Mouse (Mus musculus) kidney, embryonic 16.5 days (tissue): ENCODE data around the gene Fibcd1. TPM values are rescaled to one million over a fixed set of nuclear protein-coding genes. Genes with fewer than 3 reads are reported as not detected.
A peak's percentile ranks its signal among the peaks of the same experiment; 100 is the strongest.

Source experiments
- ATAC-seq: fragments of 200-750 bp; cut with Nextera tagmentation; 2 replicates; pipeline ENCODE4 v1.8.0; 2017; ENCODE audit warnings: moderate TSS enrichment; ENCODE audit not compliant: low FRiP score, low TSS enrichment
- H3K27ac ChIP-seq: fragments of 300-500 bp; sonication (generic); 2 replicates; pipeline ENCODE4 v1.5.1; 2014; ENCODE audit warnings: low read length
- H3K27me3 ChIP-seq: fragments of 300-500 bp; sonication (generic); 2 replicates; pipeline ENCODE4 v1.6.1; 2014; ENCODE audit warnings: low read length, control low read depth, mixed read lengths; ENCODE audit not compliant: insufficient read depth
- H3K36me3 ChIP-seq: fragments of 300-500 bp; sonication (generic); 2 replicates; pipeline ENCODE4 v1.6.1; 2014; ENCODE audit warnings: low read length, control low read depth, mixed read lengths; ENCODE audit not compliant: insufficient read depth
- H3K4me1 ChIP-seq: fragments of 300-500 bp; sonication (generic); 2 replicates; pipeline ENCODE4 v1.6.1; 2014; ENCODE audit warnings: low read length, control low read depth, mixed read lengths; ENCODE audit not compliant: insufficient read depth
- H3K4me2 ChIP-seq: fragments of 300-500 bp; sonication (generic); replicated peaks from 2 replicates; pipeline ENCODE4 v1.6.1; 2014; ENCODE audit warnings: low read depth, low read length
- H3K4me3 ChIP-seq: fragments of 300-500 bp; sonication (generic); 2 replicates; pipeline ENCODE4 v1.5.1; 2014; ENCODE audit warnings: mild to moderate bottlenecking, low read length
- H3K9ac ChIP-seq: fragments of 300-500 bp; sonication (generic); replicated peaks from 2 replicates; pipeline ENCODE4 v1.6.1; 2014; ENCODE audit warnings: low read length
- H3K9me3 ChIP-seq: fragments of 300-500 bp; sonication (generic); 2 replicates; pipeline ENCODE4 v1.6.1; 2016; ENCODE audit warnings: low read length, control low read depth
- WGBS: fragments of 180-500 bp; shearing (Covaris S2); extraction: QIAGEN DNeasy Blood & Tissue Kit; methylation state at CpG from one replicate; pipeline ENCODE4 v1.1.7; 2014; 5-methylcytosine and 5-hydroxymethylcytosine counted together
- polyA plus RNA-seq: library from polyadenylated mRNA; unstranded; fragments of >200 nt; fragmentation: Nextera tagmentation; extraction: Ambion mirVana; gene quantifications from 2 replicates; pipeline ENCODE4 v1.2.1, GENCODE M21; 2015

The Fibcd1 gene
- polyA plus RNA-seq, result 1.4 and 1.5 TPM in 2 replicates

DNA sequence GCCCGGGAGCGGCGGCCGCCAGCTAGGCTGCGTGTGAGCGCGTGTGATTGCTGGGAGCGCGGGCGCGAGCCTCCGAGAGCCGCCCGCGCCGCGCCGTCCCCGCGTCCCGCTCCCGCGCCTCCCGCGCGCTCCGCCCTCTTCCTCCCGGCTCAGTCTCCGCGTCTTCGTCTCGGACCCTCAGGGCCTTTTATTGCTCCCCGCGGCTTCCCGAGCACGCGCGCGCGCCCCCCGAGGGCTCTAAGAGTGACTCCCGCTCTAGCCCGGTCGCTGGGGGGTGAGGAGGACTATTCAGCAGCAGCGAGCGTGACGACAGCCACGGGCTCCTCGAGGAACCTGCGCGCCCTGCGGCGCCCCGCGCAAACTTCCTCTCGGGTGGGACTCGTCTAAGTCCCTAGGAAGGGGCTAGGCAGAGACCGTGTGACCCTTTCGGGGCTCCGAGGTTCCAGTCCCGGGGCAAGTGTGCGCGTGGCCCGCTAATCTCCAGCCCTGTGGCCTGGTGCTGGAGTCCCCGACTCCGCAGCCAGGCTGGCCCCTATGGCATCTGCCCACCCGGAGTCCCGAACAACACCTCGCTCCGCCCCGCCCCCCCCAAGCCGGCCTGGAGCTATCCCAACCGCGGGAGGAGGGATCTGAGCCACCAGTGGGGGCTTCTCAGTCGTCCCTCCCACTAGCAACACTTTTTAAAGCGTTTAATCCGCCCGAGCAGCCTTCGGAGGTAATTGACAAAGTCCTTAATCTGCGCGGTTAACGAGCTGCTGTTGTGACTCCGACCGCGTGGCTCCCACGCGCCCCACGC is at the start of gene Fibcd1:
TSS of gene Fibcd1 (minus strand) at position 110 of the 796 bp plus-strand sequence.
- Histone ChIP-seq H3K27ac (no peak within 1 kb of the TSS), H3K36me3 (no peaks in the 10 kb centered on the region), H3K4me3 (peak within 1 kb of the TSS; percentile 62), H3K9ac (peak within 1 kb of the TSS; percentile 66), H3K4me2 (peak within 1 kb of the TSS; percentile 98), H3K27me3 (peaks cover 44% of the 10 kb centered on the region), H3K9me3 (no peaks in the 10 kb centered on the region), H3K4me1 (peaks cover 20% of the 10 kb centered on the region)
- WGBS, result 1% methylated on average over 71 of the region's 88 CpGs
- ATAC-seq, result peak; percentile 10; the same call in 1 of the 2 replicates

DNA sequence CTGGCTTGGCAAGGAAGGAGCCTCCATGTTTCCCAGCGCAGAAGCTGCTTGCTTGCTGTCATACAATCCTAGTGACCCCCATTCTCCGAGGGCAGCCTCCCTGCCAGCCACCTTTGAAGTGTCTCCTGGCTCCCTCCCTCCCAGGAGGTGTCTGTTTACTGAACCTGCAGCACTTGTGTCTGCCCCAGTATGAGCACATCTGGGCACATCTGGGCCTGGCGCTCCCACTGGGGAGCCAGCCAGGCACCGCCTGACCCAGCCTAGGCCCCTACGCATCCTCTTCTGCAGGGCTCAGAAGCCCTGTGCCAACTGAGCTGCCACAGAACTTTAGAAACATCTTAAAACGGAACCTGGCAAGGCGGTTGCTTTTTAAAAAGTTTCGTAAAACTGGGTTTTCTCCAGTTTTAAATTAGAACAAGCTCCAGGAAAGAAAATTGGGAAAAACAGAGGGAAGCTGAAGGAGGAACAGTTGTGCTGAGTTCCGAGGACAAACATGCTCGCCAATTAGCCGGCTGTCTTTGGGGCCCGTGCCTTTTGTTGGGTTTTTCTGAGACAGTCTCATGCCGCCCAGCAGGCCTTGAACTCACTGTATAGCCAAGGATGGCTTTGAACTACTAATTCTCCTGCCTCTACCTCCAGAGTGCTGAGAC is 48.5 kb upstream of the Fibcd1 start:
- Histone ChIP-seq H3K36me3 (no peaks in the 10 kb centered on the region), H3K4me3 (no peak overlapping the region), H3K27me3 (no peaks in the 10 kb centered on the region), H3K27ac (no peak overlapping the region; the same call in 1 of the 2 replicates), H3K4me1 (peaks cover 28% of the 10 kb centered on the region), H3K9ac (no peak overlapping the region), H3K4me2 (no peak overlapping the region), H3K9me3 (no peaks in the 10 kb centered on the region)
- WGBS, result 50% methylated on average over 13 of the region's 13 CpGs
- ATAC-seq, result peak; percentile 28; the same call in 1 of the 2 replicates

DNA sequence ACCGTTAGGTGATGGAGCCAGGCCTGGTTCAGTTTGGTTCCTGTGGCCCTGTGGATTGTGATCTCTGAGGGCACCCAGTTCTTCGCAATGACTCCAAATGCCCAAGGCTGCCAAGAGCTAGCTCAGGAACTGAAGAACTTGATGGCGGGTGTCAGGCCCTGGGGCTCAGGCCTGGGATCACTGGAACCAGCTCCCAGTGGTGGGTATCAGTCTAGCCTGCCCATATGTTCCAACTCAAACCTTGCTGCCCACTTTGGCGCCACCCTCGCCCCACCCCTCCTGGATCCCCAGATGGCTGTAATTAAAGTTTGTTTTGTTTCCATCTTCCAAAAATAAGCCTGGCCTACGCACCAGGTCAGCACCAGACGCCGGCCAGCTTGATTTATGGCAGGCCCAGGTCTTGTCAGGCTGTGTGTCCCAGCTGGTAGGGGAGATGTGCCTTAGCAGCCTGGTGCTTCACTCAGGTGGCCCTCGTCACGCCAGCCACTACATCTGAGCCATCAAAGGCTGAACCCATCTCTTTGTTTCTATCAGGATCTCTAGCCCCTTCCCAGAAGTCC is 47.4 kb upstream of the Fibcd1 start:
- H3K27ac ChIP-seq, result peak overlapping the region; percentile 52
- H3K36me3 ChIP-seq, result no peaks in the 10 kb centered on the region
- H3K9me3 ChIP-seq, result no peaks in the 10 kb centered on the region
- H3K27me3 ChIP-seq, result peaks cover 10% of the 10 kb centered on the region
- ATAC-seq, result peak; percentile 69; the same call in 1 of the 2 replicates
- 31% methylated on average over 10 of the region's 10 CpGs for WGBS
- H3K4me3 ChIP-seq, result no peak overlapping the region
- H3K4me2 ChIP-seq, result no peak overlapping the region
- peaks cover 28% of the 10 kb centered on the region for H3K4me1 ChIP-seq
- H3K9ac ChIP-seq, result no peak overlapping the region

DNA sequence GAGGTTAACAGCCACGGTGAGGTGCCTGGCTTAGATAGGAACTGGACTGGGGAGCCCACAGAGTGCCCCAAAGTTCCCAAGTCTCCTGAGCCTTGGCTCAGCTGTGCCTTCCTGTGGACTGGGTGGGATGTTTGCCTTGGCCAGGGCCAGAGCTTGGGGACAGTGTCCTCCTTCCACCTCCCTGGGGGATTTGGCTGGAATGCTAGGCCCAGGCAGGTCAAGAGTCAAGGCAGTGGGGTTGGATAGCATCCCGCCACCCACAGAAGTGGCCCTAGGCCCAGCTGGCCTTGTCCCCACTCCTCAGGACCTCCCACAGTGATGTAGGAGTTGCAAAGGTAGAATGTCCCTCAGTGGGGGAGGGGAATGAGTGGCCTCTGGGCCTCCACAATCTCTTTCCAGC is 45.4 kb upstream of the Fibcd1 start:
- ATAC-seq, result no peak
- H3K27ac ChIP-seq, result no peak overlapping the region
- WGBS, result 72% methylated on average over 2 of the region's 2 CpGs
- no peaks in the 10 kb centered on the region for H3K9me3 ChIP-seq
- H3K4me2 ChIP-seq, result no peak overlapping the region
- no peak overlapping the region for H3K9ac ChIP-seq
- peaks cover 36% of the 10 kb centered on the region for H3K4me1 ChIP-seq
- H3K36me3 ChIP-seq, result no peaks in the 10 kb centered on the region
- no peak overlapping the region for H3K4me3 ChIP-seq
- H3K27me3 ChIP-seq, result peaks cover 28% of the 10 kb centered on the region

DNA sequence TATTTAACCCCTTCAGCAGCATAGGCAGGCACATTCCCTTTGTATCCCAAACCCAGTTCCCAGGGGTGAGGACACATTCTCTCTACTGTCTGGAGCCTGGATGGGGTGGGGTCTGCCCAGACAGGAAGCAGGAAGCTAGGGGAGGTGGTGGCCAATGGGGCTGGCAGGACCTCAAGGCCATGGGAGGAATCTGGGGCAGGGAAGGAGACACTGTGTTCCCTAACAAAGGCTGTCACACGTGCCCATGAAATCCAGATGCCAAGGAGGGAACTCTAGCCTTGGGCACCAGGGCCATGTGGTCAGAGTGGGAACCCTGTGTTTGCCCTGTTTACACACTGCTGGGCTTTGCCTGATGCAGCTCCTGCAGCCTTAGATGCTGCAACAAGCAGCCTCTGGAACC is 43.1 kb upstream of the Fibcd1 start:
- H3K4me3 ChIP-seq, result no peak overlapping the region
- H3K27me3 ChIP-seq, result peaks cover 41% of the 10 kb centered on the region
- H3K36me3 ChIP-seq, result no peaks in the 10 kb centered on the region
- peaks cover 29% of the 10 kb centered on the region for H3K4me1 ChIP-seq
- no peak overlapping the region for H3K27ac ChIP-seq
- H3K4me2 ChIP-seq, result no peak overlapping the region
- no peak for ATAC-seq
- WGBS, result 48% methylated on average over 1 of the region's 1 CpGs
- H3K9me3 ChIP-seq, result no peaks in the 10 kb centered on the region
- no peak overlapping the region for H3K9ac ChIP-seq

DNA sequence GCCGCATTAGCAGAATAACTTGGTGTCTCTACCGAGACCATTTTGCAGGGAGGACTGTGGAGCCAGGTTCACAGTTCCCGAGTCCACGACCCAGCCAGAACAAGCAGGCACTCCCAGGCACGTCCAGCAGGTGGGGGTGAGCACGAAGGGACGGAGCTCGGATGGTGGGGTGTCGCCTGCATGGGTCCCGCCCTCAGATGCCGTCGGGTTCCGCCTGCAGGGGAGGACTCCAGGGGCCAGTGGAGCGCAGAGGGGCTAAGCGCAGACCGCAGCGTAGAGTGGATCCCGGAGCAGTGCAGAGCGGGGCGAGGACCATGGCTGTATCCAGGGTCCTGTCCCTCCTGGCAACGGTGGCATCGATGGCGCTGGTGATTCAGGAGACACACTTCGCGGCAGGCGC is 41.2 kb upstream of the Fibcd1 start, which contains the start of gene Lamc3:
TSS of gene Lamc3 (plus strand) at position 262 of the 400 bp plus-strand sequence.
- Histone ChIP-seq H3K9ac (peak within 1 kb of the TSS; percentile 44), H3K4me1 (peaks cover 15% of the 10 kb centered on the region), H3K4me2 (peak within 1 kb of the TSS; percentile 50), H3K27me3 (peaks cover 55% of the 10 kb centered on the region), H3K36me3 (no peaks in the 10 kb centered on the region), H3K4me3 (peak within 1 kb of the TSS; percentile 33), H3K9me3 (no peaks in the 10 kb centered on the region), H3K27ac (no peak within 1 kb of the TSS)
- WGBS, result 4% methylated on average over 25 of the region's 26 CpGs
- peak; percentile 85 for ATAC-seq

DNA sequence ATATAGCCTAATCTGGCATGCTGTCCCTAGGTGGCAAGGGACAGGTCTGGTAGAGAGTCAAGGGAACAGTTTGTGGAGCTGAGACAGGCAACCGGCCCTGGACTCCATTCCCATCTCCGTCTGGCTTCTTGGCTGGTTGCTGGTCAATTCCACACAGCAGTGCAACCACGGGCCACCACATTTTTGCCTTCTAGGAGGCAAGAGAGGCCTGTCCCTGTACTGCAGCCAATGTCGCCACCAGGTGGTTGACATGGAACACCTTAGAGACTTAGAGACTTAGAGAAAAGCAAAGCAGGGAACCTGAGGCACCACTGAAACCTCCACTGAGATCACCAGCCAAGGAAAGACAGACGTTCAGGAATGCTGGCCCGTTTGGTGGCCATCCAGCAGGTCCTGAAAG is 39.0 kb upstream of the Fibcd1 start:
- no peak overlapping the region for H3K4me3 ChIP-seq
- ATAC-seq, result no peak
- 28% methylated on average over 6 of the region's 6 CpGs for WGBS
- H3K9me3 ChIP-seq, result no peaks in the 10 kb centered on the region
- no peak overlapping the region for H3K27ac ChIP-seq
- H3K27me3 ChIP-seq, result peaks cover 71% of the 10 kb centered on the region
- no peak overlapping the region for H3K4me2 ChIP-seq
- peaks cover 14% of the 10 kb centered on the region for H3K4me1 ChIP-seq
- H3K36me3 ChIP-seq, result no peaks in the 10 kb centered on the region
- no peak overlapping the region for H3K9ac ChIP-seq

DNA sequence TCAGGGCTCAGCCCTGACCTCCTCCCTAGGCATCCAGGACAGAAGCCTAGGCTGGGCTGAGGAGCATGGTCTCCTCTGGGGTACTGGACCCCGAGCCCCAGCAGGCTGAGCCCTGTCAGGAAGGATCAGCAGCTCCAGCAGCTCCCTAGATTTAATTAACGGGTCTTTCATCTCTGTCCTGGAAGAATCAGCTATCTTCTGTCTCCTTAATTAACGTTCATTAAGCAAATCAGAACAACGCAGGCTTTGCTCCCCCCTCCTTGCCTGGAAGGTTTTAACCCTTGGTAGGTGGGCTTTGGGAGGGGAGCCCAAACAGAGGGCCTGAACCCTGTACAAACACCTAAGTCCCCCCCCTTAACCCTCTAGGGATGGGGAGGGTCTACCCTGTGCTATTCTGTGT is 37.3 kb upstream of the Fibcd1 start:
- Histone ChIP-seq H3K27ac (no peak overlapping the region), H3K36me3 (no peaks in the 10 kb centered on the region), H3K4me3 (no peak overlapping the region), H3K9ac (no peak overlapping the region), H3K27me3 (peaks cover 72% of the 10 kb centered on the region), H3K4me1 (peaks cover 14% of the 10 kb centered on the region), H3K9me3 (no peaks in the 10 kb centered on the region), H3K4me2 (no peak overlapping the region)
- no peak for ATAC-seq
- 39% methylated on average over 4 of the region's 4 CpGs for WGBS

DNA sequence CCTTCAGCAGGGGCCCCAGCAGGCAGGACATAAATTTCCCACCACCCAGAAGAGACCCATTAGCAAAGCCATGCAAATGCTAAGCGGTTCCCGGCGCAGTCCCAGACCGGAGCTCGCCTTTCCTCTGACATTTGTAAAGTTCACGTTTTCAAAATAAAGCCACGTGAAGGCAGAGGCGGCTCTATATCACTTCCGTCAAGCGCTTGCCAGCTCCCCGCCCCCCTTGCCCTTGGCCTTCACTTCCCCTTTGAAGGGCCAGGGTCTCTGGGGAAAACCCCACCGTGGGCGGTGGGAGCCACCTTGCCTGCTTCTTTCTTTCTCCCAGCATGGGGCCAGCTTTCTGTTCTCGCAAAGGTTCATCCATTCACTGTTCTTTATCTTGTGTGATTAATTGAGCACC is 35.1 kb upstream of the Fibcd1 start:
- no peak overlapping the region for H3K27ac ChIP-seq
- no peak overlapping the region for H3K4me3 ChIP-seq
- H3K9me3 ChIP-seq, result no peaks in the 10 kb centered on the region
- ATAC-seq, result 0 out of 2 replicates have a peak, but pooled peaks have one; percentile 10
- H3K4me2 ChIP-seq, result 0 out of 2 replicates have a peak overlapping the region, but pooled peaks have one; percentile 10
- 8% methylated on average over 14 of the region's 14 CpGs for WGBS
- H3K36me3 ChIP-seq, result no peaks in the 10 kb centered on the region
- peaks cover 66% of the 10 kb centered on the region for H3K27me3 ChIP-seq
- H3K4me1 ChIP-seq, result peaks cover 7% of the 10 kb centered on the region; the same call in 1 of the 2 replicates
- no peak overlapping the region for H3K9ac ChIP-seq
